Mouse (Mus musculus) neutrophil, adult 5-6 weeks (primary cell): ENCODE data around the gene Pwwp2b. TPM values are rescaled to one million over a fixed set of nuclear protein-coding genes. Genes with fewer than 3 reads are reported as not detected.

Source experiments
- ATAC-seq: fragments of 151-379, 151-347 bp; 2 replicates; pipeline ENCODE4 v1.8.0; 2017; ENCODE audit warnings: mild to moderate bottlenecking, moderate TSS enrichment; ENCODE audit not compliant: insufficient number of reproducible peaks, poor library complexity, low FRiP score, severe bottlenecking; ENCODE audit errors: extremely low read depth
- total RNA-seq: library from RNA; stranded (forward); fragments of 200-1000 nt; gene quantifications from 2 replicates; pipeline ENCODE4 v1.2.3, GENCODE M21; 2017

The Pwwp2b gene
- total RNA-seq, 1 experiment from 2014 or later: 3.5 TPM

DNA sequence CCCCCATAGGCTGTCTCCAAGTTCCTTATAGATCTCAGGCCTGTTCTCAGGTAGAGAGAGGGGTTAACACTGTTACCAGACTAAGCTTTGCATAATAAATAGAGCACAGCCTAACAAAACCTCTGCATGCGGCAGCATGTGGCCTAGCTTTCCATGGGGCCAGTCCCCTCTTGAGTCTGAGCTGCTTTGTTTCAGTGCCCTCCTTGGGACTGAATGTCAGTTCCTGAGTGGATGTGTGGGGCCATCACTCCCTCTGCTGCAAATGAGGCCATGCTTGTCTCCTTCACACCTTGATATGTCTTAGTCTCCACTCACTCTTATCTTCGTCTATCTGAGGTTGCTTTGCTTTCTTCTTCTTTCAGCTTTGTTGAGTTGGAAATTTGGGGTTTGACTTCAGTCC, 26.4 kb upstream of the Pwwp2b start:
- no peak for ATAC-seq

DNA sequence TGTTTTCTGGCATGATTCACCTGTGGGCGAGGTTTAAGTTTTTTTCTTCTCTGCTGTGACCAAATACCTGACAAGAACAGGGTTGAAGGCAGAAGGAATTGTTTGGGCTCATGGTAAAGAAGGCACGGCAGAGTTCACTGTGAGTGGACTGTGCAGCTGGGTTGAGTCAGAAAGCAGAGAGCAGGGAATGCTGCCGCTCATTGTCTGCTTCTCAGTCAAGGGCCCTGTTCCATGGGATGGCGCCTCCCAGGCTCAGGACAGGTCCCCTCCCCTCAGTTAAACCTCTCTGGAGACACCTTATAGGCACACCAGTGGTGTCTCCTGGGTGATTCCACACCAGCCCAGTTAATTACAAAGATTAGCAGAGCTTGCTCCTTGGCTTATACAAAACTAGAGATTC, 25.9 kb upstream of the Pwwp2b start:
- no peak for ATAC-seq

DNA sequence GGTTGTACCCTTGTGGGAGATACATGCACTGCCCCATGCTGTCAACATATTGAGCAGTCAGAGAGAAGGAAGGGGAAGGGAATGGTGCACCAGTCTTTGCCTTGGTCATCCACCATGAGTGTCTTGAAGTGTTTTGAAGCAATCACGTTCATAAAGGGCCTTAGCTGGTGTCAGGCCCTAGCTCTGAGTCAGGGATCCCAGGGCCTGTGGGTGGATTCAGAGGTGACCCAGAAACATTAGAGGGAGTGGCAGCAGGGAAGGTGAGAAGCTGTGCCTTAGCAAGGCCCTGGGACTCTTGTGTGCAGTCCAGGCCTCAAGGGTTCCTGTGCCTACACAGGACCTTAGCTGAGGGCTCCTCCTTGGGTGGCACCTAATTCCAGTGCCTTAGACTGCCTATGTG, 24.2 kb upstream of the Pwwp2b start:
- no peak for ATAC-seq

DNA sequence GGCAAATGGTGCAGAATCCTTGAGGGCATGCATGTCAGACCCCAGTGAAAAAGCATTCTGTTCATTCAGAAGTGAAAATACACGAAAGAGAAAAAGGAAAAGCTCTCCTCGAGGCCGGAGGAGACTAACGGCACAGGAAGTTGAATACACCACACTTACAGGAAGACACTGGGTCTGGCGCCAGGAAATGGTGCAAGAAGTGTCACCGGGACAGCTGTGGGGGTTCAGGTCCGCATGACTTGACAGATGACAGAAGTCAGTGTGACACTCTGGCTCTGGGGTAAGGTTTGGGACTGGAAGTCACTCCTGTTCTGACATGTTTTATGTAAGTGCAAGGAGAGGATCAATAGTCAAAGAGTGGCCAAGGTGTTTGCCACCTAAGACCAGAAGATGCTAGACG, 23.6 kb upstream of the Pwwp2b start:
- peak; percentile 69 for ATAC-seq

DNA sequence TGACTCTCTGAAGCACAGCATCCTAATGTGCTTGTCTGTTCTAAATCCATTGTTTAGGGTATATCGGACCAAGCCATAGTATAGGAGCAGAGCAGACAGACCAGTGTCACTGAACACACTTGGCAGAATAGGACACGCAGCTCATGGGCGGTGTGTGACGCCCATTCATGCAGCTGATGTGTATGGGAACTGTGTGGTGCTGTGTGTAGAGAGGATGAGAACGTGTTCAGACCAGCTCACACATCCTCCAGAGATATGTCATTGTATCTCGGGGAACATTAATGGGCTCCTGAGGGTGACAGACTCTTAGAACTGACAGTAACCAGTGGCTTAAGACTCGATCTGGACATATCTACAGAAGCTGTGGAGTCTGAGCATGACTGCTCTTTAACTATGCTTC, 21.9 kb upstream of the Pwwp2b start:
- ATAC-seq: no peak

DNA sequence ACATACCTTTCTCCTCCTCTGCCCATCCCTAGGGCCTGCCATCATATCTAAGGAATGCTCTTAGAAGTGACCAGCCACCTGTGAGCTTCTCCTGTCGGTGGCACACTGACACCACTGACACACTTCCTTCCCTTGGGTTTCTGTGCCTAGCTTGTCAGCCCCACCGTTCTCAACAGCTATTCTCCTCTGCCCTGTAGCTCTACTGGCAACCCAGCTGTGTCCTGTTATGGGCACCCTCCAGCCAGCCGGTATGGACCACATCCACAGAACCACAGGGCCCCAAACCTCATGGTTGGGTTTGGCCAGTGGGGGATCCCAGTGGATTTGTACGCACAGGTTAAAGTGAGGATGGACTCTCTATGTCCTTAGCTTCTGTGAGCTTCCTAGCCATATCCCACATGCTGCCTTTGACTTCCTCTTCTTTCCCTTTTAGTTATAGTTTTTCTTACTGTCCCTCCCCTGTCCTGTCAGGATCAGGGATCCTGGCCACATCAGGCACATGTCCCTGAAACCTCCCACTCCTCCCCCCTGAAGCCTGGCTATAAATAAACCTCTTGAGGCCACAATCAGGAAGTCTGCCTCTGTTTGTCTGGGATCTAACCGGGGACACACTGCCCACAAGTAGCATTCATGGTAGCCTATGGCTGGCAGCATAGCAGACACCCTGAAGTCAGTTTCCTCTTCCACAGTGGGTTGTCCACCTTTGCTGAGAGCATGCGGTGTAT, 19.7 kb upstream of the Pwwp2b start:
- ATAC-seq: no peak

DNA sequence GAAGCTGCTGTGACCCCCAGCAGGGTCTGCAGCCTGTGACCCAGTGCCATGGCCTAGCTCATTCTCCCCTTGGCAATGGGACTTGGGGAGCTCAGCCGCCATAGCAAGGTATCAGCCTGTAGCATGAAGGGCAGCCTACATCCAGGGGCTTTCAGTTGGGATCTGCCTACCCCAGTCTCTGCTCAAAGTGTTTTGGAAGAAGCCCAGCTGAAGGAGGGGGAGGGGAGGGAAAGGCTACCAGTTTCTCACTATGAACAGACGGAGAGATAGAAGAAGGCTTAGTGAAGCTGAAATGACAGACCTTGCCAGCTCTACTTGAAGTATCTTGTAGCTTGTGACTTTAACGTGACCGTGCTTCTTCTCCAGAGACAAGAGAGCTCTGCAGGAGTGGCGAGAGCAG, 18.4 kb upstream of the Pwwp2b start:
- no peak for ATAC-seq

DNA sequence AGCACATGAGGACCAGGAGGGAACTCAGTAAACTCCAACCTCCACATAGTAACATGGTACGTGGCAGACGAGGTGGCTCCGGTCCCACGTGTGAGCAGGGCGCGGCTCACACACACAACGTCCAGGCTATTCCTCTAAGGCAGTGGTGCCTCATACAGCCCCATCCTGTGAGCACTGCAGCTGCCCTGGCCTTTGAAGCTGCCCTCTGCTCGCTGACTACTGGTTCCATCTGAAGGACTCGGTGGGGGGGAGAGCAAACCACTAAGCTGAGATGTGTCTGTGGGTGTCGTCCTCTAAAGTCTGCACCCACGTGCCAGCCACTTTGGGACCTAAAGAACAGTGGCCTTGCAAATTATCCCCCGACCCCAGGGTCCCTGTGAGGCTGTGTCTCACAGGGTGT, 18.0 kb upstream of the Pwwp2b start:
- ATAC-seq: no peak

DNA sequence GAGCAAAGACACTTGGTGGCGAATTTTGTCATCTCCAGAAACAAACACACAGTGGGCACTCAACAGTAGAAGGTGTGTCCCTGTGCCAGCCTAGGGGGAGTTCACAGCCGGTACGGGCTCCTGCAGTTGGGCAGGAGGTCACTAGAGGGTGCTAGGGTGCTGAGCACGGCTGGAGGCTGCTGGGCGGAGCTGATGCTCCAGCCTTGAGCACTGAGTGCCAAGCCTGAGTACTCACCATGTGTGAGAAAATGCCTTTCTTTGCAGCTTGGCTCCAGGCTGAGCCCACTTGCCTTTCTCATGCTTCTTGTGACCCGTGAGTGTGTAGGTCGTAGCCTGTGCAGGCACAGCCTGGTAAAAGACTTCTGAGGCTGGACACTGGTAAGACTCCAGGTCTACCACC, 14.6 kb upstream of the Pwwp2b start:
- peak; percentile 94 for ATAC-seq

DNA sequence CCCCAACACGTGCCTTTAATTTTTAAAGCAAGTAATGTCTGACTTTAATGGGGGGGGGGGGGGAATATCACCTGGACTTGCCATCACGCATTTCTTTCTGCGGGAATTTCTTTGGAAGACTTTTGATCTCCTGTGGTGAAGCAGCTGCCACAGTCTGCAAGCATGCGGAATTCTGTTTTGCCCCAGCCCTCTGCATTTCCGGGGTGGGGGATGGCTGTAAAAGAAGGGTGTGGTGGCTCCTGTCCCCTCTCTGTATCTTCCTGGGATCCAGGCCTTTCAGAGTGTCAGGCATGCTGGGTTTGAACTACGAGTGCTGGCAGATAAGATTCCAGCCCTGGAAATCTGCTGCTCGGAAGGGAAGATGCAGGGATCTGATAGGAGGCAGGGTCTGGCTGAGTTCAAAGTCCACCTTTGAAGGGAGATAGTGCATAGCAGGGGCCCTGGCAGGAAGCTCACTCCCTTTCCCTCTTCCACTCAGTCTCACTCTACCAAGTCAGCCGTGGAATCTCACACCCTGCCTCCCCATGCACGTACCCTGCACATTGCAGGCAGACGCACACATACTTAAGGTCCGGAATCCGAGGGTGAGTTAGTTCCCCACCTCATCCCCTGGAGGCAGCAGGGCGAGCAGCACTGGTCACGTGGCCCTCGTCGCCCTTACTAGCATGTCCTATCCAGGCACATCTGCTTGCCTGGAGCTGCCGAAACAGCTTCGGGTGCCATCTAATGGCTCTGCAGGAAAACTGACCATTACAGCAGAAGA, 13.7 kb upstream of the Pwwp2b start:
- no peak; the same call in 1 of the 2 replicates for ATAC-seq

DNA sequence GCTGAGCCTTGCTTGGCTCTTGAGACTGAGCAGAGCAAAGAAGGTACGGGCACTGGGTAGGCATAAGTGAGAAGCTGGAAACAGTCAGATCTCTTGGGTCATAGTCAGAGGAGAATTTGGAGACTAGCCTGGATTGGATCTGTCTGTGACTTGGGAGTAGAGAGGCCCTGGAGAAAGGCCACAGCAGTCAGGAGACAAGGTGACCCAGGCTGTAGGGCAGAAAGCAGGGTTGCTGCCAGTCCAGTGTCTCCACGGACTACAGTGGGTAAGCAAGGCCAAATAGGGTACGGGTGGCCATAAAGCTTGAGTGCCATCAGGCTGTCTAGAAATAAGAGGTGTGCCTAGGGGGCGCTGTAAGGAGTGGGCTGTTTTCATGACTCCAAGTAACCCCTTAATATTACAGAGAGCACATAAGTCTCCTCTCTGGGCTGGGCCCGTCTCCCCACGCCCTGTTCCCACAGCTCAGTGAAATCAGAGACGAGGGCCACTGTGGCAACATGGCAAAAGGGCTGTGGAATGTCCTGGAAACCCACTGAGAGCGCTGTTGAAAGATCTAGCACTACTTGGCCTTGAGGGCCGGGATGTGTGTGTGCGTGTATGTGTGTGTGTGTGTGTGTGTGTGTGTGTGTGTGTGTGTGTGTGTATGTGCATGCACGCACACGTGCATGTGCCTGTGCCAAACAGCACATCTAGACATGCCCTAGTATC, 12.5 kb upstream of the Pwwp2b start:
- ATAC-seq: no peak

DNA sequence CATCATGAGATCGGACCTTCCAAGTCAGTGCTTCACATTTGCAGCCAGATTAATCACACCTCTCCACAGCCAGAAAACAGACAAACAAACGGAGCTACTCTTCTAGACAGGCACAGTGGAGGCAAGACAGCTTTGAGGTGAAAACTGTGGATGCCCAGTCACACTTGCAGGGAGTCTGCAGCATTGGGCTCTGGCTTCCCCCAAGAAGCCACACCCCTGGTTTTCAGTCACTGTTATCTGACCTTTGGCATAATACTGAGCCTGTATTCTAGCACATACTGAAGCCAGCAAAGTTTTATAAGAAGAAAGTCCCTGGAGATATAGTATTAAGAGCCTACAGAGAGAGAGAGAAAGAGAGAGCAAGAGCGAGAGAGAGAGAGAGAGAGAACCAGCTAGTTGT, 8.8 kb upstream of the Pwwp2b start:
- ATAC-seq: no peak

DNA sequence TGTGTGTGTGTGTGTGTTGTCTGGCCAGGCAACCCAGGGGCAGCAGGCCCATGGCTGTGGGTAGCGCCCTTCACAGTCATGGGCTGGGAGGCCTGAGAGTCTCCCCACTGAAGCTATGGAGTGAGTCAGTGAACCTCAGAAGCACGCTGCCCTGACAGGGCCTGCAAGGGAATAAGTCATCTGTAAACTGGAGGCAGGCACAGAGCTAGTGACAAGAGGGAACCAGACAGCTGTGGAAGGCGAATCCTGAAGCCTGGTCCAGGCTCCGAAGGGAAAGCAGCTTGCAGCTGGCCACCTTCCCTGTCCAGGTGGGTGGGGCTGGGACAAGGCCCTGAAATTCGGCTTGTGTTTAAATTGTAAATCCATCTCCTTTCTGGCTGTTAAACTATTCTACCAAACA, 2.2 kb upstream of the Pwwp2b start:
- no peak for ATAC-seq

DNA sequence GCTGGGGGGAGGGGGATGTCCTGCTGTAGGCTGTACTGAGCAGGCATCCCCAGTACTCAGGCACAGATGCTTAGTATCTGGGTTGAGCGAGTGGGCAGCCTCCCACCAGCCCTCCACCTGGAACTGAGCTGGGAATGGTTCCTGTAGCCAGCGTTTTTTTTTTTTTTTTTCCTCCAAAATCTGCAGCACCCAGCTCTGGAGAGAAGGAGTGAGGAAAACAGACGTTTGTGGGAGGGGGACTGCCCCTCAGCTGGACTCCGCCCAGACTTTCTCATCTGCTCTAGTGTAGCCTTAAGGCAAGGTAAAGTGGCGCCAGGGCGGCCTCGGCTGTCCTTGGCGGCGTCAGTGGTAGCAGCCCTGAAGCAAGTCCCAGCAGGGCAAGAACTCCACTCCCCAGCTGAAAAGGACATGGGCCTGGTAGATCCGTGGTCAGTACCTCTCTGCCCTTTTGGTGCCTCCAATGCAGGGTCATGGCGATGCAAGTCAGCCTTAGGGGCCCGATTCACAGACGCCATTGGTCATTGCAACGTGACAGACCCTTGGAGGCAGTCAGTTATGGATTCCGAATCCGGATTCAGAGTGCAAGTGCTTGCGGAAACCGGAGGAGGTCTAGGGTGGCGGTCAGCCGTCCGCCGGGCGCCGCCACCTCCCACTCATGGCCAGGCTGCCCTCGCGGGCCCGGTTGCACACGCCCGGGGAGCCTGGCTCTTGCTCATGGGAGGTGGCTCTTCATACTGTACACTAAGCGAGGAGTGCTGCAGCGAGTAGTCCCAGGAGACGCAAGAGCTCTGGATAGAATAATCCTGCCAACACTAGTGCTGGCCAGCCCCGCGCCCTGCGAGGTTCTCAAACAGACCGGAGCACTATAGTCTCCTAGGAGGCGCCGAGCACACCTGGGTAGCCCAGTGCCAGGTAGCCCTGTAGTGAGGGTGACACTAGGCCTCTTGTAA, 1.1 kb upstream of the Pwwp2b start:
- ATAC-seq: no peak

DNA sequence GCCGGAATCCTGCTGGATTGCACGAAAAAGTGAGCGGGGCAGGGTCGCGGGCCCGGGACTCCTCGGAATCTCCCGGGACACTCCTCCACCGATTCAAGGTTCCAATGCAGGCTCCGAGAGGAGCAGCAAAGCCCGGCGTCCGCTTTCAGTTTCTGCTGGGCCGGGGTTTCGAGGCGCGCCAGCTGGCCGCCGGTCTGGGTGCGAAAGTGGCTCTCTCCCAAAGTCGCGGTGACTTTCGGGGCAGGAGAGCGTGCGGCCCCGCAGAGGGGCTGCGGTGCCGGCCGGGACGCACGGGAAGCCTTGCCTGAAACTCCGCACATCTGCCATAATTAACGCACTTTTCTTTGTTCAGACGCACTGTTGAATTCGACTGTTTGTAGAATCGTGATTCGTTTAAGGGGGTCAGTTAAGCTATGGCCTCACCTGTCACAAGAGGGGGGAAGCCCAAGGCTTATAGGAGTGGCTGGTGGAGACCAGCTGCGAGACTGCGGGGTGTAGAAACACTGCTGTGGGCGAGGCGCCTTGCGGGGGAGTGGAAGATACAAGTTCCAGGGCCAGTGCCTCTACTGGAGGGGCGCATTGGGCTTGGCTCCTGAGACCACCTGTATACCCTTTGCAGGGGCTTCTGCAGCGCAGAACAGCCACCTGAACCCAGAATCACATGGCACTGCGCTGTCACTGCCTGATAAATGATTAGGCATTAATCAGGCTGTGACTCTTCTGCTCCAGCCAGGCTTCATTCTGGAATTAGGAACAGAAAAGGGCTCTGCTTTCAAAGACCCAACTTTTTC, 528 bp downstream of the Pwwp2b start:
- no peak for ATAC-seq

DNA sequence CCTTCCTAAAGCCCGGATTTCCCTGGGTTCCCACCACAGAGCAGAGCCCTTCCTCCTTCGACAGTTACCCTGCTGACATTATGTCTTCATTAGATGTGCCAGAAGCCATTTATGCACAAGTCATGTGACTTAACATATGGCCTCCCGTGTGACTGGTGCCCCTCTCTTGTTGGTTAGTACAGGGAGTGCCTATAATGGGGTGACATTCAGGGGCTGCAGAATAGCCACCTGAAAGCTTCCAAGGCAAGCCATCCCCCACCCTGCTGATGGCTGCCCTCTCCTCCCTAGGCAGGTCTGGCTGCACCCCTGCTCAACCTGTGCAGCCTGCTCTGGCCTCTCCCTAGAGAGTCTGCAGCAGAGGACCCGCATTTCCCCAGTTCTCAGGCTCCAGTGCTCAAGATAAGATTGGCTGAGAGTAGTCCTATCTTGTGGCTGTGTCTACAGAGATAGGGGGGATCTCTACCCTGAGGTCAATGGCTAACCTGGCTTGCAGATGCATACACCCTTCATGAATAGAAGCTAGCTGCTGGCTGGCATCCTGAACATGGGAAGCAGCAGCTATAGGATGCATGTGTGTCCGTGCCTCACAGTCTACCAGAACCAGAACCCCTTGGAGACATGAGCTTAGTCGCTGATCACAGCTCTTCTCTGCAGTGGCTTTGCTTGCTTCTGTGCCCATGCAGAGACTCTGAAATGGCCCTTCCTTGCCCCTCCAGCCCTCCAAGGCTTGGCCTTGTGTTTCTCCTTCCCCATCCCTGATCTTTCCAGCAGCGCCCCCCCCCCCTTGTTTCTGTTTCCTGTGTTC, 1.3 kb downstream of the Pwwp2b start:
- no peak for ATAC-seq

DNA sequence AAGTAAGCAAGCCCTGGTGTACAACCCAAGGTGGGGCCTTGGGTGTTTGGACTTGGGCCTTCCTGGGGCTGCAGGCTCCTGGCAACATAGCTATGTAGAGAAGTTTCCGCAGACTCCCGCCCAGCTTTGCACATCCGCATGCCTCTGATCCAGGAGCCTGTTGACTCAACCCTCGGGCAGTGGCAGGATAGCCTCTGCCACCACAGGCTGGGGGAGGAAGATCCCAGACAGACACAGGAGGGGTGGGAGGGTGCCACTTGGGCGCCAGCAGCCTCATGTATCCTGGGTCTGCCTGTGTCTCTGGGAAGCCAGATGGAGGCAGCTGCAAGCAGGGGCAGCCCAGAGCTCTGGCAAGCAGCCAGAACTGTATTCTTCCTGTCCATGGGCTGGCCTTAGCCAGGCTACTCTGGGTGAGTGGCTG, 3.6 kb downstream of the Pwwp2b start:
- ATAC-seq: no peak
